Mouse (Mus musculus): ENCODE measurements at regions not wholly inside any gene's neighbourhood (a gene's known extent, or its start where the extent isn't known, plus 50 kb on each side); places are given as distances from the start of the nearest gene placed in this dataset.

DNA sequence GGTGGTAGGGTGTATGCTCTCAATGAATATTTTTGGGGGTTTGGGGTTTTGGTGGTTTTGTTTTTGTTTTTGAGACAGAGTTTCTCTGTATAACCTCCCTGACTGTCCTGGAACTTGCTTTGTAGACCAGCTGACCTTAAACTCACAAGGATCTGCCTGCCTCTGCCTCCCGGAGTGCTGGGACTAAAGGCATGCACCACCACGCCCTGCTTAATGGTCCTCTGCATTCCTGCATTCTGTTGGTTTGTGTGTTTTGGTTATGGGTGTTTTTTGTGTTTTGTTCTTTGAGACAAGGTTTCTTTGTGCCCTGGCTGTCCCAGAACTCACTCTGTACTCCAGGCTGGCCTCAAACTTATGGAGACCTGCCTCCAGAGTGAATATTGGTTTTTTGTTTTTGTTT, 143.6 kb upstream of the Cited2 start:
- DNase-seq (ENCODE audit: low read depth, low spot score) = no peak

DNA sequence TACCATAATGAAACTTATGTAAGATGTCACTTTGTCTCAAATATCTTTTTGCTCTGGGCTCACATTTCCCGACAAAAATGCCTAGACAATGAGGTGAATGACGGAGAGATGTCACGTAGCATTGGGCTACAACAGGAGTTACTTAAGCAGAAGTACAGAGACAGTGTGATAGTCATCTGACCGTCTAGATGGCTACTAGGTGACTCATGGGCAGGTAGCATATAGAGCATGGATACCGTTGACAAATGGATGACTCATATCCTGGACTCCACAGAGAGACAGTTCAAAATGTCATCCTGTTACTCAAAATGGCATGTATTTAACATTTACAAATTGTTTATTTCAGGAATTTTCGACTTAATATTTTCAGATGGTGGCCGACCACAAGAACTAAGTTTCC, 138.2 kb upstream of the Cited2 start:
- DNase-seq (ENCODE audit: low read depth, low spot score) = no peak

DNA sequence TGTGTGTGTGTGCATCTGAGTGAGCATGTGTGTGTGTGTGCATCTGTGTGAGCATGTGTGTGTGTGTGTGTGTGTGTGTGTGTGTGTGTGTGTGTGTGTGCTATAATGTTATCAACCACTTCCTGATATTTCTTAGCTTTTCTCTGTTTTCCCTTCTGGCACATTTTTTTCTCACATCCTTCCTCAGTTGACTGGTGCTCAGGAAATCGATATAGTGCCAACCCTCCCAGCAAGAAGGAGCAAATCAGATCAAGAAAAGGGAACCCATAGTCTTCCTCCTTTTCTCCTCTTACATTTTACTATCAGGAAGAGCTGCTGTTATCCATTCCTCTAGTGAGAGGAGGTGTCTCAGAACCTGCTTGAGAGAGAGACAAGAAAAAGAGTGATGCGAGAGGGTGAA, 136.1 kb upstream of the Cited2 start:
- DNase-seq (ENCODE audit: low read depth, low spot score) = no peak

DNA sequence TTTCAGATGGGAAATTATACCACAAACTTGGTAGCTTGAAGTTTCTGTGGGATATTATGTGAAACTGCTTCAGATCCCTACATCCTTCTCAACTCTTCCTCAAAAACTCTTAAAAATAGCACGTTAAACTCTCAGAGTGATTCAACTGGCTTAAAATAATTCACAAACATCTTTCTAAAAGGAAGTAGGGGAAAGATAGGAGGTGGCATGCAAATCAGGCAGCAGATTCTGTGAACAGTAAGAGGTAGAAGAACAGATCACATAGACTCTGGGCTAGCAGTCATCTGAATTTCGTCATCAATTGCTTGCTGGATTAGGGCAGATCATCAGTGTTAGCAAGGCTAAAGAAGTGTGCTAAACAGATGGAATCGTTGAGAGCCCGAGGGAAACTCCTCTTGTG, 133.9 kb upstream of the Cited2 start:
- no peak for DNase-seq (ENCODE audit: low read depth, low spot score)

- DNase-seq (ENCODE audit: low read depth, low spot score) = no peak
Observed at GRCm38 (mm10) chr10:17590195-17590594, 132.8 kb upstream of the Cited2 start.

GRCm38 (mm10) chr10:17592387-17592786, 130.6 kb upstream of the Cited2 start:
- DNase-seq (ENCODE audit: low read depth, low spot score) = no peak

DNA sequence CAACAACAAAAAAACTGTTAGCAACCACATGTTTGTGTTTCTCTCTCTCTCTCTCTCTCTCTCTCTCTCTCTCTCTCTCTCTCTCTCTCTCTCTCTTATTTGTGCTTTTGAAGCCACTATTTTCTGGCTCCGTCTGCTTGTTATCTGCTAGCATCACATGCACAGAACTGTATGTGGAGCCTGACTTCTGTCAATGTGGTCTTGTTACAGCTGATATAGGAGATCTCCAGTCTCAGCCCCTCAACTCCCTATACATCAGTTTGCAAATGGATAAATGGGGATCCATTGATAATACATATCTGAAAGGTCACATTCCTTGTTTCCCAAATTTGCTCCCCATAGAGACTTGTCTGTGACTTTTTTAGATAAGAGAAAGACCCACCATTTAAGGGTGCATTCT, 126.9 kb upstream of the Cited2 start:
- no peak for DNase-seq (ENCODE audit: low read depth, low spot score)

DNA sequence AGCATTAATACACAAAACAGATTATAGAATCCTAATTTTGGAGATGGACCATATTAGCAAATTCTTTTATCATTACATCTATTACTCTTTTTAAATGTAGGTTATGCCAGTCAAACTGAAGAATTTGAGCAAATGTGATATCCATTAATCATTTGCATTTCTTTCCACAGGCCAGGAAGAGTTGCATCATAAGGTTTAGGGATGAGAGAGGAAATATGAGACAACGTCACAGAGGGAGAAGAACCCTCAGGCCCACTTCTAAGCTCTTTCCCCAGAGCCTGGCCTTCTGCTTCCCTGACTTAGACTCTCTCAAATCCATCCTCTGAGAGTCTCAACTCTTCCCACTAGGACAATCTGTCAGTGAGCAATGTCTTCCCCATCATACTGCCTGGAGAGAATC, 126.3 kb upstream of the Cited2 start:
- DNase-seq (ENCODE audit: low read depth, low spot score) = no peak

DNA sequence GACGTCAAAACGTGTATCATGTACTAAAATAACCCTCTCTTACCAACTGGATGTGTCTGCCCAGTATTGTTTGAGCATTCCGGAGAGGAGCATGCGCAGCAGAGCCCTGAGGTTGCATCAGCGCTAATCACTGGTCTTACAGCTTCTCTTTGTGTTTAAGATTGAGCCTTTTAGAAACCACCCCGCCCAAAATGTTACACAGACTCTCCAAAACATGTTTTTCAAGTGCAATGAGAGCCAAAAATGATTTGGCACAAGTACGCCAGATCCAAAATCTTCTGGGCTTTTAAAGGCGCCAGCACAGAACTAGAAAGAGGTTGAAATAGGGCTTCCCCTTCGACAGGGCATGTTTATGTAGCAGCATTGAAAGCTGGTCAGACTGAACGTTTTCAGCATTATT, 123.8 kb upstream of the Cited2 start:
- no peak for DNase-seq (ENCODE audit: low read depth, low spot score)

DNA sequence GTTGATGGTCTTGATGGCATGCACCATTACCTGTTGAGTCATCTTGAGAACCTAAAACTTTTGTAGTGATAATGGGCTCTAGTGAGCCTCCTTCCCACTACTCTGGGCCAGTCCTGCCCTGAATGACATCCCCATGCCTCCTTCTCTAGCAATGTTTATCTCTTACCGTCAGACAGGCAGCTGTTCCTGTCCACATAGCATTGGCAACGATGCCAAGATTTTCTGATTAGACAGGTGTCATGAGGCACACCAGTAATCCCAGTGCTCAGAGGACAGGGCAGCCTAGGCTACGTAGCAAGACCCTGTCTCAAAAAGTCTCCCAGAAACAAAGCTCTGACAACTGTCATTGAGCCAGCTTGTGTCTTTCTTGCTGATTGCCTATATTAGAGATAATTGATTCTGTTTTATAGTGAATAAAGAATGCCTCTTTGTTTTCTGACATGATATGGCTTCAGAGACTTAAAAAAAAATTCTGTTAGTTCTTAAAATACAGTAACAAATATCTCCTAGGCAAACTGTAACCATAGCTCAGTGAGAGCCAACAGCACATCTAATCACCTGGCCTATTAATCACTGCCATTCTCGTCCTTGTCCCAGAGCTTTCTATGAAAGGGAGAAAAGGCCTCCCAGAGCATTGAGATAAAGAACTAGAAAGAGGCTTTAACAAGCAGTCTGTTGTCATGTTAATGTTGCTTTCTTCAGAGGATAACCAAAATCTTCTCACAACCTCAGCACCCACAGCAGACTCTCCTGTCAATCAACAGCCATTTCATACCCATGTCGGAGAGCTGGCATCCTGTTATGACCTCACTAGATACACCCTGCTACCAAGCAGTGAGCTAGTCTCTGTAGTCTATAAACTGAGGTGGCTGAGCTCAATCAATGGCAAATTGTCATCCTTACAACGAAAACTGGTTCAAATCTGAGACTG, 122.9 kb upstream of the Cited2 start:
- DNase-seq (ENCODE audit: low read depth, low spot score) = no peak

- DNase-seq (ENCODE audit: low read depth, low spot score) = no peak
Observed at GRCm38 (mm10) chr10:17600762-17601108, 122.3 kb upstream of the Cited2 start.

- no peak for DNase-seq (ENCODE audit: low read depth, low spot score)
Observed at GRCm38 (mm10) chr10:17602446-17602845, 120.6 kb upstream of the Cited2 start.

GRCm38 (mm10) chr10:17608220-17608619, 114.8 kb upstream of the Cited2 start:
- DNase-seq (ENCODE audit: low read depth, low spot score) = no peak

GRCm38 (mm10) chr10:17610592-17610991, 112.4 kb upstream of the Cited2 start:
- no peak for DNase-seq (ENCODE audit: low read depth, low spot score)

GRCm38 (mm10) chr10:17613281-17613680, 109.7 kb upstream of the Cited2 start:
- no peak for DNase-seq (ENCODE audit: low read depth, low spot score)

DNA sequence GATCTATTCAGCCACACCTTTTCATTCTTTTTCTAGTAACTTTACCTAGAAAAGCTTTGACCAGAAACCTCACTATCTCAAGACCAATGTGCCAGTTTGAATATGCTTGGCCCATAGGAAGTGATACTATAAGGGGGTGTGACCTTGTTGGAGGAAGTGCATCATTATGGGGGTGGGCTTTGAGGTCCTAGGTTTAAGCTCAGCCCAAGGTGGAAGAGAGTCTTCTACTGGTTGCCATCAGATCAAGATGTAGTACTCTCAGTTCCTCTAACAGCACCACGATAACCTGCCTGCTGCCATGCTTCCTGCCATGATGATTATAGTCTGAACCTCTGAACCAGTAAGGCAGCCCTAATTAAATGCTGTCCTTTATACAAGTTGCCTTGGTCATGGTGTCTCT, 105.0 kb upstream of the Cited2 start:
- no peak for DNase-seq (ENCODE audit: low read depth, low spot score)

DNA sequence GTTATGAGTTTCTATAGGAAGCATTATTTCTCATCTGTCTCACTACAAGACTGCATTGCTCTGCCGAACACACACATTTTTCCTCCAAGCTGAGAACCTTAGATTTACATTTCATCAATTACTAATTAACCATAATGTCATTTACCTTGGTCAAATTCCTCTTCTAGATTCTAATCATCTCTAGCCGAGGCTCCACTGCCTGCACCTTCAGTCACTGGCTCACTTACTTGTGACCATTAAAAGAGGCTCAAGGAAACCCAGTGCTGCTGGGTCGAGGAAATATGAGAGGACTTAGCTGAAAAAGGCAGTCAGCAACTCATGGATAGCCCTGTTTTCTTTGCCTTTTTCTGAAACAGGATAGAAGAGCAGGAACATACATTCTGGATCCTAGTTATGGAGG, 103.4 kb upstream of the Cited2 start:
- DNase-seq (ENCODE audit: low read depth, low spot score) = no peak

- no peak for DNase-seq (ENCODE audit: low read depth, low spot score)
Observed at GRCm38 (mm10) chr10:17621703-17622385, 101.2 kb upstream of the Cited2 start.

DNA sequence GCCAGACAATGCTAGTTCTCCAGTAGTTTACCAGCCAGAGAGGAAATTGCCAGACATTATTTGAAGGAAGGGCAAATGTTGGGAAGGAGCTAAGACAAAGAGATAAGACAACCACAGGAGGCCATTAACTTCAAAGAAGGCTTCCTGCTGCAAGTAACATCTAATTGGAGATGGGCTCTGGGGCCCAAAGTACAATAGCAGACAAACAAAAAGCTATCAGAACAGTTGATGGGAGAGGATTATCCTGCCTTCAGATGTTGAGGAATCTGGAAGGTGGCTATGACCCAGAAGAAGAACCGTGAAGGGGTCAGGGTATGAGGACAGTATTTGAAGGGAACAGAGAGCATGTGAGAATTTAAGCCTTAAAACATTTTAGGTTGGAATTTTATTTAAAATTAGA, 100.2 kb upstream of the Cited2 start:
- DNase-seq (ENCODE audit: low read depth, low spot score) = no peak

GRCm38 (mm10) chr10:17629709-17630108, 93.3 kb upstream of the Cited2 start:
- DNase-seq (ENCODE audit: low read depth, low spot score) = peak; percentile 55

DNA sequence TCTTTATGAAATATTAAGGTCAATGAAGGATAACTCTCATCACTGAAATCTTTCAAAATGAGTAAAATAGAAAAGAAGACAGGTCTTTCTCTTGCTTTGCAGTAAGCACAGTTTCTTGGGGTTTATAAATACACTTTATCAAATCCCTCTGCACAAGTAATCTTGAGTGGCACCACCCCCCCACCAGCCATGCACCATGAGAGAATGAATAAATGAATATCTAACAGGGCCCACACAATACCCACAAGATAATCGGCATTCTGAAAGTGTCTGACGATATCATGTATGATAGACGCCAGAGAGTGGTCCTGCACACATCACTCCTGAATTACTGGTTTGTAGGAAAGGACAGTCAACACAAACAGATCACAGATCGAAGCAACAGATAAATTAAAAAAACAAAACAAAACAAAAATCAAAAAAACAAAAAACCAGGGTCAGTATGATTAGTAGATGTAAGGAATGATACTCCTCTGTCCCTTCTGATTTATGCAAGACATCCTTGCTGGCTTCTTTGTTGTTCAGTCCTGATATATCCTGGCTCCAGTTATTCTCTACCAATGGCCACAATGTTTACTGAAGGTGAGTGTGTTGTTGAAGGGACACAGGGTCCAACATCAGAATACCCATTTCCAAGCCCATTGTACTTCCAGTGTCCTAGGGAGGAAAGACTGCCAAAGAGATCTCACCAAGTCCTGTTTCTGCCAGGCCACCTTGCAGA, 92.0 kb upstream of the Cited2 start:
- DNase-seq (ENCODE audit: low read depth, low spot score) = no peak

GRCm38 (mm10) chr10:17631817-17632216, 91.2 kb upstream of the Cited2 start:
- DNase-seq (ENCODE audit: low read depth, low spot score) = no peak

All from CD4-positive helper T cell, adult 2 months (primary cell).